Mouse (Mus musculus): ENCODE measurements at regions not wholly inside any gene's neighbourhood (a gene's known extent, or its start where the extent isn't known, plus 50 kb on each side); places are given as distances from the start of the nearest gene placed in this dataset.

DNA sequence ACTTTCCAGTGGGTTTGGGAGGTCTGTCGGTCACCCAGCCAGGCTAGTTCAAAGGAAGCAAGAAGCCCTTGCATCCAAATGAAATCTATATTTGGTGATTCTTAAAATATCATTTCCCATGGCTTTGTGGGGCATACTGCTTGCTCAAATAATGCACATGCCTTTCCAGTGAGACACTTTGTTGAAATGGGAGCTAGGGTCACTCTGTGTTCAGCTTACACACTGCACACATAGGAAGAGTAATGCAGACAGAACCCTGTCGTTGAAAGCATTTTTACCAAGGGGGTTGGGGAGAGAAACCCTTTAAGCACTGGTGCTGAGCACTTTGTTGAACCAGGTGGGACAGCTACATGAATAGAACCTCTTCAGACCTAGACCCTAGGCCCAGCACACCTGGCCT lies 59.9 kb upstream of the Tmco5 start:
- Histone ChIP-seq H3K4me2 (ENCODE audit: low read depth, low read length) (no peak overlapping the region), H3K27me3 (replicated peaks; ENCODE audit: control insufficient read depth, insufficient read depth, low read length) (no peaks in the 10 kb centered on the region), H3K4me3 (ENCODE audit: low read length) (no peak overlapping the region), H3K36me3 (ENCODE audit: control insufficient read depth, insufficient read depth, low read length) (no peaks in the 10 kb centered on the region), H3K9ac (ENCODE audit: low read depth, low read length) (no peak overlapping the region), H3K9me3 (ENCODE audit: control insufficient read depth, low read length) (no peaks in the 10 kb centered on the region), H3K4me1 (ENCODE audit: control insufficient read depth, insufficient read depth, low read length) (peaks cover 7% of the 10 kb centered on the region), H3K27ac (ENCODE audit: low read length) (peak overlapping the region; percentile 13; the same call in 1 of the 2 replicates)
- WGBS = 28% methylated on average over 2 of the region's 2 CpGs
- 0 out of 2 replicates have a peak, but pooled peaks have one; percentile 21 for ATAC-seq

DNA sequence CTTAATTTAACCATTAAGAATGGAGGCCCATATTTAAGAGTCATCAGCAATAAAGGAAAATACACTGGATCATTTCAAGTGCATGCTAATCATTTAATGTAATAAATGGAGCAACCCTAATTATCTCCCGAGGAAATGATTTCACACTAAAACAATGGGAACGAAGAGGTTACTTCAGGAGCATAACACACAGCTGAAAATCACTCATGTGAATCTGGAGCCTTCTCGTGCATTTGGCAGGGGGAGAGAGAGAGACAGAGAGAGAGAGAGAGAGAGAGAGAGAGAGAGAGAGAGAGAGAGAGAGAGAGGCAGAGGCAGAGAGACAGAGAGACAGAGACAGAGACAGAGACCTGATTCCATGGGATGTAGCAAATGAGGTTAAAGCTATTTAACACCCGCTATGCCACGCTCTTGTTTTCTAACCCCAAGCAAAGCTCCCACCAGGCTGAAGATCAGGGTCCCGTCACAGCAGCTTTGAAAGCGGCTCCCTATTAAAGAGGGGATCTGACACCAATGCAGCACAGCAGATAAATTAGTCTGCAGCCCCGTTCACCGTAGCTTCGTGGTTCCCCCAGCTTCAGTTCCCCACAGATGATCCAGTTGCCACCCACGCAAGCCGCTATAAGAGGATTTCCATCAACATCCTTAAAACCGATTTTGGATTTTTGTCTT lies 59.3 kb upstream of the Tmco5 start:
- H3K27ac ChIP-seq (ENCODE audit: low read length) = peak overlapping the region; percentile 13; the same call in 1 of the 2 replicates
- H3K9me3 ChIP-seq (ENCODE audit: control insufficient read depth, low read length) = no peaks in the 10 kb centered on the region
- no peaks in the 10 kb centered on the region for H3K27me3 ChIP-seq (replicated peaks; ENCODE audit: control insufficient read depth, insufficient read depth, low read length)
- H3K4me3 ChIP-seq (ENCODE audit: low read length) = no peak overlapping the region
- peaks cover 7% of the 10 kb centered on the region for H3K4me1 ChIP-seq (ENCODE audit: control insufficient read depth, insufficient read depth, low read length)
- WGBS = 58% methylated on average over 13 of the region's 13 CpGs
- H3K36me3 ChIP-seq (ENCODE audit: control insufficient read depth, insufficient read depth, low read length) = no peaks in the 10 kb centered on the region
- H3K4me2 ChIP-seq (ENCODE audit: low read depth, low read length) = no peak overlapping the region
- H3K9ac ChIP-seq (ENCODE audit: low read depth, low read length) = no peak overlapping the region
- ATAC-seq = no peak

DNA sequence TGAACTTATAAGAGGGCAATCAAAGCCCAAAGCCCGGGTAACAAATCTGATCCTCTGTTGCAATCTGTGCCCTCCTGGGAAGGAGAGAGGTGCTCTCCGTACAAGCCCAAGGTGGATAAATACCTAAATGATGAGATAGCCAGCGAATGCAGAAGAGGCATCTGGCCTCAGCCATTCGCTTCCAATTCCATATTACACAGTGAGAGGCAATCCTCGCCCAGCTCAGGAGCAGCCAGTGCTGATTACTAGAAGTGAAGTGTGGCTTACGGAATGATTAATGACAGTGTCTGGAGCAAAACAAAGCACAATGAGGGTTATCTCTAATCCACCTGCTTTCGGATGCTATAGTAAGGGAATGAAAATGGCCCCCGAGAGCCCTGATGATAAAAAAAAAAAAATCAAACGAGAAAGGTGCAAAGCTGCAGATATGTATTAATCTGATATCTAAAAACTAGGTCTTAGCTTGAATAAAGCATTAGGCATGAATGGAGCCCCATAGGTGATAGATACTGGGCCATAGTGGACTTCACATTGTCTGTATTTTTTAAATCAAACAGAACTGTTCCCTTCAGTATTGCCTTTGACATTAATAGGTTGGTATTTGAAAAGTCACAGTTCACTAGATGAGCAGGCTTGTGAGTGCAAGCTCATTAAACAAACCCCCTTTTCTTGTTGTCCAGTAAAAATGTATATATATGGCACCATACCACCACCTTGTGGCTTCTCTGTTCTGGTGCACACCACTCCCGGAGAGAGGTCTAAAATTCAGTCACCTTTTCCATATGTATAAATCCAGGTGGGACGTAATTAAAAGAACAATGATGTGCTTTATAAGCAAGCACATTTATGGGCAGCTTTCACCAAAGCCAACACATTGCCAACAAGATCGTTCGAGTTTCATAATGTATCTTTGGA lies 57.4 kb upstream of the Tmco5 start:
- H3K4me2 ChIP-seq (ENCODE audit: low read depth, low read length) = no peak overlapping the region
- no peaks in the 10 kb centered on the region for H3K36me3 ChIP-seq (ENCODE audit: control insufficient read depth, insufficient read depth, low read length)
- peaks cover 7% of the 10 kb centered on the region for H3K4me1 ChIP-seq (ENCODE audit: control insufficient read depth, insufficient read depth, low read length)
- no peak for ATAC-seq
- WGBS = 41% methylated on average over 13 of the region's 13 CpGs
- H3K27me3 ChIP-seq (replicated peaks; ENCODE audit: control insufficient read depth, insufficient read depth, low read length) = no peaks in the 10 kb centered on the region
- H3K4me3 ChIP-seq (ENCODE audit: low read length) = no peak overlapping the region
- H3K9ac ChIP-seq (ENCODE audit: low read depth, low read length) = no peak overlapping the region
- no peaks in the 10 kb centered on the region for H3K9me3 ChIP-seq (ENCODE audit: control insufficient read depth, low read length)
- H3K27ac ChIP-seq (ENCODE audit: low read length) = no peak overlapping the region

All from intestine, embryonic 16.5 days (tissue).